Mouse (Mus musculus) T-helper 17 cell (primary cell): ENCODE measurements at regions not wholly inside any gene's neighbourhood (a gene's known extent, or its start where the extent isn't known, plus 50 kb on each side); places are given as distances from the start of the nearest gene placed in this dataset.

ENCODE experiments used
- in situ Hi-C, 2 experiments: fragments of 300-600 bp; cut with MboI, MseI; formaldehyde crosslinking; loops; 1 replicate in 1 of 2; 2 replicates in 1 of 2; pipeline ENCODE4 v1.15.1; 2025; ENCODE audit warnings: high pct_unique_total_duplicates in 2 of 2

DNA sequence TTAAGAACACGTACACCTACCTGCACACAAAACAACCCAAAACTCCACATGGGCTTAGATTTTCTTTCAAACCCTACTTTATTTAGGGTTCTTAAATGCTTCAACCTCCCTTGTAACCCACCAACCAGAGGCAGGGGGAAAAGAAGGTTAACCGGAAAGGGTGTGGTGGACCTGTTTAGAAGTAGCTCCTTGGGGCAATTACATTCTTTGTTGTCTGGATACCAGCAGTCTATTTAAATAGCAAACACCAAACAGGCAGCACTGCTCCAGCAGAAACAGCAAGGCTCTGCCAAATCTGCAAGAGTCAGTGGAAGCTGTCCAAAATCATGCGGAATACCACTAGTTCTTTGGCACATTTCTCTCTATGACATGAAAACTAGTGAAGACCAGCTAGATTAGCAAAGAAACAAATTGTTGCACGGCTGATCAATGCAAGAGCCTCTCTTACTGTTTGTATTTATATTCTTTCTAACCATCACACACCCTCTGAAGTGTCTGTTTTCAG, 490.3 kb downstream of the Rapgef2 start:
- in situ Hi-C loops, result no loop called here

DNA sequence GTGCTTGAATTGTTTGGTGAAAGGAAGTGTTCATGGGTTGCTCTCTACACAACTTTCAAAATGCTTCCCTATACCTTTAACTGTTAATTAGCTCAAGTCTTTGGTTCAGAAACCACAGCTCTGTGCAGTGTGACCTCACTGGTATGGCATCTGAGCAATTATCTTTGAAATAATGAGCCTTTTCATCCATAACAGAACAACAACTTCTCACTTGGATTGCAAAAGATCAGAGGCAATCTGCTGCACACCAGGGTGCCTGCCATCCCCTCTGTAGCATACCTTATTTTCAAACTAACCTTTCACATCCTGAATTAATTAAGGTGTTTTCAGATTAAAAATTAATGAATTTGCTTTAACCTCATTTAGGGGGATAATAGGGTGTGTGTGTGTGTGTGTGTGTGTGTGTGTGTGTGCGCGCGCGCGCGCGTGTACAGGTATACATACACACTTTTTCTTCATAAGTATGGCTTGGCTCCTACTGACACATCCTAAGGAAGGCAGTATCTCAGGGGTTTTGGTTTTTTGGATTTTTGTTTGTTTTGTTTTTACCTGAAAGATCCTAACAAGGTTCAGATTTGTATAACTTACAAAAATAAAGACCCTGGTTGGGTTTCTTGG, 493.8 kb downstream of the Rapgef2 start:
- in situ Hi-C loops, result loop anchor here in 1 of 2 experiments (5.0 kb wide), 1 partner anchor 55 kb away; no protein-coding TSS in a partner anchor

DNA sequence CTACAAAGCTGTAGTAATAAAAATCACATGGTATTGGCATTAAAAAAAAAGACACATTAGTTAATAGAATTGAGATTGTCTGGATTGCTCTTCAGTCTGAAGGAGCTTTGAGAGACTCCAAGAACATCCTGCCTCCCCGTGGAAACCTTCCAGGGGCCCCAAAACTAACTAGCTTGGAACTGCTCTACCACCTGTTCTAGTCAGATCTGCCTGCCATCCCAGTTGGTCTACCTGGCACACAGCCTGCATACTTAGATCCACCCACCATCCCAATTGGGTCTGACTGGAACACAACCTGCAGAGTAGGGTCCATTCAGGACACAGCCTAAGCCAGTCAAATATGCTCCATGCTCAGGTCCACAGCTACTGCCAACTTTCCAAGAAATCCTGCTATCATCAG, 503.6 kb downstream of the Rapgef2 start:
- in situ Hi-C loops, result no loop called here

DNA sequence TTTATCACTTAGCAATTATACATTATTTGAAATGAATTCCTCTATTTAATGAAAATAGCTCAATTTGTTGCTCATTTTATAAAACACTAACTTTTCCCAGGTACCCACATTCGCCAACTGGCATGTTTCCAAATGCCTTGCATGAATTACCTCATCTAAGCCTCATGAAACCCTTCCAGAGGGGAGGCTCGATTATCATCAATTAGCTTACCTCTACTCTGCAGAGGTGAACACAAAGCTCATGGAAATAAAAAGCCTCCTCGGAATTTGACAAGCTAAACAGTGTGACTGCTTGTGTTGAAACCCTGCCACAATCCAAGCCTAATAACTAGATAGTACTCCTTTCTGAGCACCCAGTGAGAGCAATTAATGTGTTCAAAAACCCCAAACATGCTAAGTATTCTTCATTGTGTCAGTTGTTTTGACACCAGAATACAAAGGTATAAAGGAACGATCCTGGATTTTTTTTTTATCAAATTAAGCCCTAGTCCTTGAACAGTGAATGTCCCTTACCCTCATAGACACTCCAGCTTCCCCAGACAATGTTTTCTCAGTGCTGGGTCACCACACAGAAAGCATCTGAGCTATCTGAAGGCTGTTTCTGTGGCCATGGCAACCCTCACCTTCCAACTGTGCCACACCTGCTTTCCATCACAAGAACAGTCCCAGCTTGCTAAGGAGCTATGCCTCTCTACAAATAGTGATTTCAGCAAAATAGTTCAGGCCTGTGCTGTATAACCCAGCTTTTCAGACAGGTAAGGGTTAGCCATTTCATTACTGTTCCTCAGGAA, 530.4 kb downstream of the Rapgef2 start:
- in situ Hi-C loops, result no loop called here

DNA sequence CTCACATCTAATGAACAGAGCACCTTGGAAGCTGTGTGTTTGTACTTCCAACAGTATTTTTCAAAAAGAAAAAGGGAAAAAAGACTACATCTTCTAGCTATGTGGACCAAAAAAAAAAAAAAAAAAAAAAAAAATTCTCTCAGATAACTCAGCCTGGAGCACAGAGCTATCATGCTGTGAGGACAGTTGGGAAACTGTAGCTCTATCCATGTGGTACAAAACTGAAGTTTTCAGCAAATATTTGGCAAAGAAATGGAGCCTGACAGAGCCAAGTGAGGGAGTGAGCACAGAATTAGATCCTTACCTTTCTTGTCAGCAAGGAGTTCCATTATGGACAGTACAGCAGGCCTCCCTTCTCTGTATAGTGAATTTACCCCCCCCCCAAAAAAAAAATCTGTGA, 550.2 kb downstream of the Rapgef2 start:
- in situ Hi-C loops, result no loop called here

DNA sequence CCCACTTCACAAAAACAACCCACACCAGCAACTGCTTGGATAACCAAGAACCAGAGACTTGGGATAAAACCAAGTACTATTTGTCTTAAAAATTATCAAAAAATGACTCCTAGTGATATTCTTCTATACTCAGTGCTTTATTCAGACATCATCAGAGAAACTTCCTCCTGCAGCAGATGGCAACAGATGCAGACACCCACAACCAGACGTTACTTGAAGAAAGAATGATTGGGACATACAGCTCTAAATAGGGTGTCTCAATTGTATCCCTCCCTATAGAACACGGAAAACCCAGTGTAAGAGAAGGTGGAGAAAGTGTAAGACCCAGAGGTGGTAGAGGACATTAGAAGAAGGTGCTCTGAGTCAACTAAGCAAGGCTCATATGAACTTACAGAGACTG, 569.6 kb downstream of the Rapgef2 start:
- in situ Hi-C loops, result no loop called here

DNA sequence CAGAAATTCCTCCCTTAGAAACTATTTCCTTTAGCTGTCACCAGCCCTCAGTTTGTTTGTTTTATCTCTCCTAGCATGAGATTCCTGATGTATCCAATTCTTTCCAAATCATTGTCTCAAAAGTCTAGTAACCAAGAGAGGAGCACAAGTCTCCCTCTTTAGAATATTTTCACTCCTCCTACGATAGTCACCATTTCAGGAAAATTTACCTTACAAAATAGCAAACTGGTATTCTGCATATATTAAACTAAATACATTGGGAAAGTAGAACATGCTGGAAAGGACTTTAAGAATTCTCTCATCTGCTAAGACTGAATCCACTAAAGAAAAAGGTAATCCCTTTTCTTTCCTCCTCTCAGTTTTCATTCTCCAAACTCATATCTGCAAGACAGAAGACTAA, 578.6 kb downstream of the Rapgef2 start:
- in situ Hi-C loops, result no loop called here

DNA sequence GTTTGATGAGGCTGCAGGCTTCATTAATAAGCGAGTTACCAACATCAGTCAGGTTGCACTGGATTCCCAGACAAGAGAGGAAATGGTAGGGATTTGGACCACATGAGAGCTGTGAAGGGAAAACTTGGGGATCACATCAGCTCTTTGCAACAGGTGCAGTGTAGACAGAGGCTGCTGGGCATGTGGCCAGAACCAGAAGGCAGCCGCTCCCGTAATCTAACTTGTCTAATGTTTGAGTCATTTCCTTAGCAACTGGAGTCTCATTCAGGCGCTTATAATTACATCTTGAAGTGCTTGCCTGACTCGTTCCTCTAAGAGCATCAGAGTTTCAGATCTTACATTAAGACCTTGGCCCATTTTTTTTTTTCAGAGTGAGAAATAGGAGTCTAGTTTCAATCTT, 587.4 kb downstream of the Rapgef2 start:
- in situ Hi-C loops, result no loop called here

DNA sequence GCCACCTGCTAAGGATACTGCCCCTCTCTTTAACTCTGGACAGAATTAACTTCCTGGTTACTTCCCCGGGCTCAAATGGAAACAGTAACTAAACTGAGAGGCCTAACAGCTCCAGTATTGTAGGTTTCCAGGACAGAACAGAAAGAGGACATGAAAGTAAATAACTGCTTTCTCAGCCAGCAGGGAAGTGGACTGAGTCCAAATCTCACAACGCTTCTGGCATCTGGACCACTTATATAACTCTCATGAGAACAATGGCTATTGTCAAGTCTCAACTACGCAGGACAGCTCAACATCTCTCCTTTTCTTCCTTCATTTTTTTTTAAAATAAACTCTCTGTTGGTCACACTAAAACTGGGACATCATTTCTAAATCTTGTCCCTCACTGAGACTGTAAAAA, 594.8 kb downstream of the Rapgef2 start:
- in situ Hi-C loops, result no loop called here

DNA sequence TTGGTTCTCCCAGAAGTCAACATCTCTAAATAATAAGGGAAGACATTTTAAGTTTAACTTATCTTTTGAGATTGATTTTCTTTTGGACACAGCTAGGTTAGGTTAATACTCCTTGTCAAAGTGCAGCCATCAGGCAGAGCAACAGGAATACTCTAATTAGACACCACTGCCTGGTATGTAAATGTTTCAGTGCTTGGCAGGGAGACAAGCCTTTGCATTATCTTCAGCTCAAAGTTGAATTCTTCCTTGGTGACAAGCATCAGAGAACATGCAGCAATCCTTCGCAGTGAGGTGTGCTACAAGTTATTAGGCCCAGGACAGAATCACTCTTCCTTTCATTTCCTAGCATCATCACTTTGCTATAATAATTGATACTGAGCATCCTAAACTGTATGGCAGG, 608.7 kb downstream of the Rapgef2 start:
- in situ Hi-C loops, result no loop called here

DNA sequence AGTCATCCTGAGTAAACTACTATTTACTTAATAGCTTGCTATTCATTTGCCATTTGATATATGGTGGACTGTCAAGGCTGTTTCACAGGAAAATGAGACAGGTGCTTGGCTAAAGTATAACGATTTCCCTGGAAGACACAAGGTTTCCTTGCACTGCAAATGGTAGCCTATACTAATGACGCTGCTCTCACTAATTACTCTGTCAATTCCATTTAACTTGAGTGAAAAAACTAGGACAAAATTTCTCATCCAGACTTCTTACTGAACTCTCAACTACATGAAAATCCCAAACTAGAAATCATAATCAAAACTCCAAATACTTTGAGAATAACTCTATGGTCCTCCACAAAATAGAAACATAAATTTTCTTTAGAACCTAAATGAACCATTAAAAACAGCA, 609.5 kb downstream of the Rapgef2 start:
- in situ Hi-C loops, result no loop called here

DNA sequence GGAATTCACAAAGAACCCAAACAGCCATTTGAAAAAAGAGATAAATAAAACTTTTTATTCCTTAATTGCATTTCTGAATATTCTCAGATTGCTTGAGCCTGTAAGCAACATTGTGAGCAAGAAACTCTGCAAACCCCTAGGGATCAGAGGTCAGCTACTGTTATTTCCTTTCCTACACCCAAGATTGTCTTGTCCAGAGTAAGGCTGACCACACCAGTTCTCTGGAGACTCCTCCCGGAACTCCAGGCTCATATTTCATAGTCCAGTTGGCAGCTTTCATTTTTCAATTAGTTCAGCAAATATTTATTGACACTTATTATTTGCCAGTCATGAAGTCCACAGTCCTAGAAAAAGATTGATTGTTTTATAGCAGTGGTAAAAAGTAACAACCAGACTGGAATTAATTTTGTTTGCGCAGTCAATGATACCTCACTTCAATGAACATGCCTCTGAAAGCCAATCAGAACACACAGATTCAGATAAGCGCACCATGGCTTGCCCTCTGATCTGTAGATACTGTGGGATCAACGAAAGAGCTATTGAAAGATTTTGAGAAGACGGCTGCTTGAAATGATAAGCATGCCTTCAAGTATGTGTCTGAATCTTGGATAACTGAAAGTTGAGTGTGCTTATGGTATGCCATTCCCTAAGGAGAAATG, 611.7 kb downstream of the Rapgef2 start:
- in situ Hi-C loops, result no loop called here

DNA sequence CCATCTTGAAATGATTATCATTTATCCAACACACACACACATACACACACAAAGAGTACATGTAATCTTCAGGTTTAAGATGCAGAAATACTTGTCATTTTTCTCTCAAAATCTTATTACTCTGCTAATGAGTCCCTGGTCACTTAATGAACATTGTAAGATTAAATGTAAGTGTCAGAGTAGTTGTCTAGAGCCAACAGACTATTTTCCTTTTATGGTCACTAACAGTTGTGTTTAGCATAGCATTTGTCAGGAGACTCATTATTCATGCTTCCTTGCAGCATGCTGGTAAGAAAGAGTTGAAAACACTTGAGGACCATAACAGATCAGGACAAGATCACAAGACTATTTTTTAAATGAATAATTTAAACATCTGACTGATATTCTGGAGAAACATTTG, 618.3 kb downstream of the Rapgef2 start:
- in situ Hi-C loops, result no loop called here

DNA sequence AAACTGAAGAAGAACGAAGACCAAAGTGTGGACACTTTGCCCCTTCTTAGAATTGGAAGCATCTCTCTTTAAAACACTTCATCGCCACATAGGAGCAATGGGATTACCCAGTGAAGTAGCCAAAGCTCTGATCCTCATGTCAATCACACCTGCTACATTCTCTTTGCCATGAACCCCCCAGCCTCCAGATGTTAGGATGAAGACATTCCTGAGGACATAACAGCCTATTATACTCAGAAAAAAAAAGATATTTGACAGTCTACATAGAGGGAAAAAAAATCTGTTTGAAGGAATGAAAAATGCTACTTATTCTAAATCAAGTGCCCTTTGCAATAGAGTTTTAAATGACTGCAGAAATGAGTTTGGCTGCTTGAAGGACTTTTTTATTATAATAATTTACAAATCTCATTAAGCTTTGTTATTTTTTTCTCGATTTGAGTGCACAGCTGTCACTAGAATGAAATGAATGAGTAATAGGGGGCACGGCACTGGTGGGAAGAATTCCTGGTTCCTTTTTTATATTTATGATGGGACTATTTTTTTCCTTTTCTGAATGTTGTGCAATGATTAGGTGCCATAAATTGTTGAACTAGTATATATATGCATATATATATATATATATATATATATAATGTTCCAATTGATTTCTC, 618.8 kb downstream of the Rapgef2 start:
- in situ Hi-C loops, result no loop called here

DNA sequence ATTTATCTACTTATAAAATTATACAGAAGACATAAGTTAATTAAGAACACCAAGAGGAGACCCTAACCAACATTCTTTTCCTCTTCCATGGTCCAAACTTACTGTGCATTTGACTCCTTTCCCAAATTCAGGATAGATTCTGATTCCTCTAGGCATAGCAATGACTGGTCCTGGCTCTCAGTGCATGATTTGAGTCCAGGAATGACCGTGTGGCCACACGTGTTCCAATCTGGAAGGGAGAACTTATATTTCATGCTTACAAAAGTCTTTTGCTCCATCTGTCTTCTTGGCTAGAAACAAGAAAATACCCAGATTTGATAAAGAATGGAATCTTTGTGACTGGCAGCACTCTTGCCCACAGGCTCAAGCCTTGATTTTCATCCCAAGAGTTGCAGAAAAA, 638.2 kb downstream of the Rapgef2 start:
- in situ Hi-C loops, result no loop called here

DNA sequence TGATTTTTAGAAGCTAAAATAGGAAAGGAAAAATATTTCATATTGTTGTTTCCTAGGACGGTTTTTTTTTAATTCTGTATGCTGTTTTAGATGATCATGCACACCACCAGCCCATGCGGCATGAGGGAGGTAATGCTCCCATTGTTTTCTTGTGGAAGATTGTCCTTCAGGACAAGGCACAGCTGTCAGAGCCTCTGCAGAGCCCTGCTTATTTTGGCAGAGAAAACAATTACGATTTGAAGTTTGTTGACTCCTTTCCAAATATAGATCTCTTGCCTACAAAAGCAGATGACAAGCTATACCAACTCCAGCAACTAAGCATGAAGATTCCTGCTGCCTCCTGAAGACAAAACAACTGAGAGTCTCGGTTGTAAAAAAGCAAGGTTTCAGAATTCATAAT, 650.9 kb downstream of the Rapgef2 start:
- in situ Hi-C loops, result no loop called here

DNA sequence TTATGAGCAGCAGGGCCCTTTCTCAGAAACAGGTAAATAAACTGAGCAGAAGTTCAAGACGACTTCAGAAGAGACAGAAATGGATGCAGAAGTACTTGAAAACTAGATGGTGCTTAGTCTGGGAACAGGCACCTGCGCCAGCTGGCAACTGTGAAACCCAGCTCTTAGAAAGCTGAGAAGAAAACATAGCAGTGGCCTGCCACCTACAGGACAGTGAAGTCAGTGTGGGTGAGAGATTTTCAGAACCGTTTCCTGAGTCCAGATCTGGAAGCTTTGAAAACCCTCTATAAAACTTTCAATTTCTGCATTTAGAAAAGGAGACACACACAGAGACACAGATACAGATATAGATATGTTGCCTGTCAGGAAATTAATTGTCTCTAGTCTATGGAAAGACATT, 667.4 kb downstream of the Rapgef2 start:
- in situ Hi-C loops, result no loop called here

DNA sequence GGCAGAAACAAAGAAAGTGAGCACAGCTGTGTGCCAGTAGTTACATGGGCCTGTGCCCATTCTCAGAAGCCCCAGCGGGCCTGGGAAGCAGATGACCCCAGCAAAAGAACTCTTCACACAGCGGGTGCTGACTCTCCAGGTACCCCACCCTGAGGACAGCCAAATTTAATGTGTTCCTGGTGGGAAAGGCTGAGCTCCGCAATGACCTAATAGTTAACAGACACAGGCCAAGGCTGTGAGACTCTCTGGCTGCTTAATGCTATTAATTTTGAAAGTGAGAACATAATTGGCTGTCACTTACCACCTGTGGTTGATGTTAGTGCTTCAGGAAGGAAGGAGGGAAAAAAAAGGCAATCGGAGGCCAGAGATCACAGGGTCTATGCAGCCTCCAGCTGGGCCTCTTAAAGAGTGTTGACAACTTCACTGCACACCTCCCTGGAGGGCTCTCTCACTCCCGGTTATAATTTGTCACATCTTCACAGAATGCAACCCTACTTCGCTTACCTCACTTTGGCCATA, 691.5 kb downstream of the Rapgef2 start:
- in situ Hi-C loops, result no loop called here

DNA sequence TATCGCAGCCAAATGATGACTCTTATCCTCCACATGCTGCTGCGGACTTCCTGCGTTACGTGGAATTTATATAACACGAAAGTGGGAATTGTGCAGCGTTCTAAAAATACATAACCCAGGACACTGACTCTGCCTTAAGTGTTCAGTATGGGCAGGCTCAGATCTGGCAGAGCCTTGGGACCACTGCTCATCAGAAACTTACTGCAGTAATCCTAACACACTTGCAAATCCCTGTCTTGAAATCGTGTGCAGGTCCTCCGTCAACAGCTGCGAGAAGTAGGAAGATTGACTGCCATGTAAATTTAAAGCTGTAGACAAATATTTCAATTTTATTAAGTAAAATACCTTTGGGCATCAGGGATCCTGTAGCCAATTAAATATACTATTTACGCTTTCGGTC, 692.0 kb downstream of the Rapgef2 start:
- in situ Hi-C loops, result no loop called here

DNA sequence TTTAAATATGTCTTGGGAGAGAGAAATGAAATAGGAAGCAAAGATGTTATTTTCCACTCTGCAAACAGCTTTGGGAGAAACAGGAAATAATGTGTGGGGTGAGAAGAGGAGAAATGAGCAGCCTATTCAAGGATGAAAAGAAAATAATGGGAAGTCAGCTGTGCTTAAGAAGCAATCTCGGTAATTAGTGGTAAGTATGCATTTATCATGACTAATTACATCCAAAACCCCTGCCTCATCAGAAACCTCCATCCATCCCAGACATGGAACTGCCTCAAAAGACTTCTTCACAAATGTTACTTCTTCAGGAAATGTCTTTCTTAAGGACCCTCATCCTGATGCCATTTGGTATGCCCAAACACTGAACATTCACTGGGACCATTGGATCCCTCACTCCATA, 699.7 kb downstream of the Rapgef2 start:
- in situ Hi-C loops, result no loop called here

DNA sequence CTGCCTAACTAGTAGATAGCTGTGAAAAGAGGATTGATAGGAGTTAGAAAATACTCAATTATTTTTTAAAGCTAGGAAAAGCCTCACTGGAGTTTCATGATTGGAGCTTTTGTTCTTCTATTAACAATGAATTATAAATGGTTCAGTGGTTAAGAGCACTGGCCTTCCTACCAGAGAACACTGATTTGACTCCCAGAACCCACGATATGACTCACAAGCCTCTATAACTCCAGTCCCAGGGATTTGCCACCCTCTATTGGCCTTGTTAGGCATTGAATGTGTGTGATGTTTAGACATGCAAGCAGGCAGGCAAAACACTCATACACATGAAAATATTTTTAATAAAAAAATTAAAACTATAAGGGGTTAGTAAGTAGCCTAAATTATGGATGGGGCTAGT, 704.4 kb downstream of the Rapgef2 start:
- in situ Hi-C loops, result no loop called here

DNA sequence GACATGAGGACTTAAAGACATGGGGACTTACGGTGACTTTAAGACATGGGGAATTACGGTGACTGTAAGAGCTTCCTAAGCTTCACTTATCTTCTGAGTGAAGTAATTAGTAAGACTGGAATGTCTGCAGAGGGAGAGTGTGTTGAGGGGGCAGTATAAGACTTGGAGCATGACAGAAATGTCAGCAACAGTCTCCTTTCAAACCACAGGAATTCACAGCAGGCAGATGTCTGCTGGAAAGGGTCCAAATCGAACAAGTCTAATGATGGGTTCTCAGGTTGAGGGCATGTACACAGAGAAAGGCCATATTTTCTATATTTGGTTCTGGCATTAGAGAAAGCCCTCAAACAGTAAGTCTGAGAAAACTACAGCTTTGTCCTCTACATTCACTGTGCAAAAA, 705.2 kb downstream of the Rapgef2 start:
- in situ Hi-C loops, result no loop called here
